Mouse (Mus musculus) liver, embryonic 14.5 days (tissue): Measurements from ENCODE around the gene Fam117b. TPM values are rescaled to one million over a fixed set of nuclear protein-coding genes. Genes with fewer than 3 reads are reported as not detected.
A peak's percentile ranks its signal among the peaks of the same experiment; 100 is the strongest.

Experiments
- ATAC-seq: fragments of 200-750 bp; cut with Nextera tagmentation; 2 replicates; pipeline ENCODE4 v1.8.0; 2017; ENCODE audit warnings: moderate number of reproducible peaks, mild to moderate bottlenecking, moderate library complexity; ENCODE audit not compliant: insufficient read depth
- DNase-seq, 3 experiments: peaks; one replicate each; pipeline ENCODE4 v3.0.0-alpha.2; 2012 to 2013; ENCODE audit warnings: low read depth in 3 of 3, low spot score in 3 of 3
- H3K27ac ChIP-seq: fragments of 300-500 bp; sonication (generic); 2 replicates; pipeline ENCODE4 v1.5.1; 2014; ENCODE audit warnings: moderate library complexity, mild to moderate bottlenecking, control low read depth, inconsistent platforms
- H3K27me3 ChIP-seq: fragments of 300-500 bp; sonication (generic); 2 replicates; pipeline ENCODE4 v1.6.1; 2014; ENCODE audit warnings: mild to moderate bottlenecking, low read length, moderate library complexity; ENCODE audit not compliant: control insufficient read depth, insufficient read depth
- H3K36me3 ChIP-seq: fragments of 300-500 bp; sonication (generic); replicated peaks from 2 replicates; pipeline ENCODE4 v1.6.1; 2014; ENCODE audit warnings: low read depth; ENCODE audit not compliant: control insufficient read depth, insufficient read depth
- H3K4me1 ChIP-seq, 2 experiments: fragments of 200-500 bp in 1 of 2; fragments of 300-500 bp in 1 of 2; sonication (generic) in 1 of 2; replicated peaks; 2 replicates each; pipeline ENCODE4 v1.6.1; 2012 to 2014; ENCODE audit warnings: antibody characterized with exemption in 1 of 2, inconsistent platforms in 1 of 2, low read length in 1 of 2; ENCODE audit not compliant: control insufficient read depth in 2 of 2, insufficient read depth in 2 of 2
- H3K4me2 ChIP-seq: fragments of 300-500 bp; sonication (generic); 2 replicates; pipeline ENCODE4 v1.6.1; 2014; ENCODE audit warnings: low read depth, mild to moderate bottlenecking, control low read depth, moderate library complexity
- H3K4me3 ChIP-seq, 2 experiments: fragments of 200-500 bp in 1 of 2; fragments of 300-500 bp in 1 of 2; sonication (generic) in 1 of 2; 2 replicates each; pipeline ENCODE4 v1.5.1; 2012 to 2014; ENCODE audit warnings: low read depth in 2 of 2, low read length in 2 of 2, mild to moderate bottlenecking in 2 of 2, control low read depth in 1 of 2, inconsistent platforms in 1 of 2, moderate library complexity in 1 of 2; ENCODE audit not compliant: insufficient read depth in 1 of 2
- H3K9ac ChIP-seq: fragments of 300-500 bp; sonication (generic); replicated peaks from 2 replicates; pipeline ENCODE4 v1.6.1; 2014; ENCODE audit warnings: mild to moderate bottlenecking, control low read depth, moderate library complexity
- H3K9me3 ChIP-seq: fragments of 300-500 bp; sonication (generic); 2 replicates; pipeline ENCODE4 v1.6.1; 2016; ENCODE audit warnings: low read length, mixed read lengths; ENCODE audit not compliant: control insufficient read depth
- CTCF ChIP-seq: IDR thresholded peaks from 2 replicates; pipeline ENCODE4 v1.5.1; 2016; ENCODE audit warnings: antibody characterized with exemption, low read depth, control low read depth
- EP300 ChIP-seq: IDR thresholded peaks from 2 replicates; pipeline ENCODE4 v1.6.1; 2016; ENCODE audit warnings: antibody characterized with exemption, low read depth
- WGBS: fragments of 180-500 bp; shearing (Covaris S2); extraction: QIAGEN DNeasy Blood & Tissue Kit; methylation state at CpG from one replicate; pipeline ENCODE4 v1.1.7; 2014; ENCODE audit not compliant: insufficient replicate concordance; 5-methylcytosine and 5-hydroxymethylcytosine counted together
- polyA plus RNA-seq, 2 experiments: library from polyadenylated mRNA; depleted of rRNA in 1 of 2; stranded (reverse) in 1 of 2; unstranded in 1 of 2; fragments of >200 nt; fragmentation: Nextera tagmentation in 1 of 2; extraction: Ambion mirVana in 1 of 2; gene quantifications; 2 replicates each; pipeline versions ENCODE4 v1.2.1 to v1.2.3; 2012 to 2014

The Fam117b gene
- polyA plus RNA-seq, 2 experiments: 2.6 to 2.8 TPM

GRCm38 (mm10) chr1:59895456-59895855, 17.4 kb upstream of the Fam117b start:
- TF ChIP-seq EP300: no peak
- no peak for TF ChIP-seq CTCF
- no peak for ATAC-seq
- no peak for DNase-seq
- Histone ChIP-seq H3K4me1 (peaks cover 27 to 45% of the 10 kb centered on the region in 2 experiments), H3K27me3 (no peaks in the 10 kb centered on the region), H3K27ac (no peak overlapping the region), H3K4me3 (no peak overlapping the region), H3K9ac (no peak overlapping the region), H3K4me2 (no peak overlapping the region), H3K9me3 (no peaks in the 10 kb centered on the region), H3K36me3 (no peaks in the 10 kb centered on the region)
- WGBS: 47% methylated on average over 4 of the region's 4 CpGs

GRCm38 (mm10) chr1:59897147-59897798, 15.5 kb upstream of the Fam117b start:
- Histone ChIP-seq H3K4me3 (no peak overlapping the region), H3K27me3 (no peaks in the 10 kb centered on the region), H3K4me2 (no peak overlapping the region), H3K9ac (no peak overlapping the region), H3K36me3 (no peaks in the 10 kb centered on the region), H3K9me3 (no peaks in the 10 kb centered on the region), H3K27ac (no peak overlapping the region), H3K4me1 (peaks cover 43 to 59% of the 10 kb centered on the region in 2 experiments)
- WGBS: 61% methylated on average over 5 of the region's 5 CpGs
- TF ChIP-seq CTCF (no peak), EP300 (no peak)
- ATAC-seq (no peak), DNase-seq (no peak)

GRCm38 (mm10) chr1:59899679-59900078, 13.1 kb upstream of the Fam117b start:
- Histone ChIP-seq H3K27ac (no peak overlapping the region), H3K4me2 (no peak overlapping the region), H3K9me3 (no peaks in the 10 kb centered on the region), H3K27me3 (no peaks in the 10 kb centered on the region), H3K36me3 (no peaks in the 10 kb centered on the region), H3K9ac (no peak overlapping the region), H3K4me3 (no peak overlapping the region), H3K4me1 (peaks cover 29 to 47% of the 10 kb centered on the region in 2 experiments)
- TF ChIP-seq CTCF: no peak
- no peak for TF ChIP-seq EP300
- 49% methylated on average over 2 of the region's 2 CpGs for WGBS
- ATAC-seq: no peak
- no peak for DNase-seq

- H3K9ac ChIP-seq: no peak overlapping the region
- DNase-seq (peak in 2 of 3 experiments; percentile 43 to 62), ATAC-seq (peak; percentile 72)
- no peaks in the 10 kb centered on the region for H3K36me3 ChIP-seq
- H3K4me3 ChIP-seq: no peak overlapping the region
- H3K9me3 ChIP-seq: no peaks in the 10 kb centered on the region
- TF ChIP-seq CTCF (no peak), EP300 (peak; percentile 66)
- H3K4me2 ChIP-seq: peak overlapping the region; percentile 20; the same call in 1 of the 2 replicates
- H3K4me1 ChIP-seq: peaks cover 28 to 43% of the 10 kb centered on the region in 2 experiments
- H3K27me3 ChIP-seq: no peaks in the 10 kb centered on the region
- 24% methylated on average over 5 of the region's 5 CpGs for WGBS
- H3K27ac ChIP-seq: no peak overlapping the region; the same call in 1 of the 2 replicates
Observed at GRCm38 (mm10) chr1:59901082-59901876, 11.5 kb upstream of the Fam117b start.

- DNase-seq (no peak), ATAC-seq (no peak)
- no peaks in the 10 kb centered on the region for H3K36me3 ChIP-seq
- no peak overlapping the region for H3K4me2 ChIP-seq
- H3K27ac ChIP-seq: no peak overlapping the region
- H3K9me3 ChIP-seq: no peaks in the 10 kb centered on the region
- H3K4me3 ChIP-seq: no peak overlapping the region
- TF ChIP-seq CTCF (no peak), EP300 (no peak)
- peaks cover 29 to 45% of the 10 kb centered on the region in 2 experiments for H3K4me1 ChIP-seq
- H3K27me3 ChIP-seq: no peaks in the 10 kb centered on the region
- no peak overlapping the region for H3K9ac ChIP-seq
- 41% methylated on average over 3 of the region's 3 CpGs for WGBS
Observed at GRCm38 (mm10) chr1:59902634-59903033, 10.2 kb upstream of the Fam117b start.
